Mouse (Mus musculus) lung, embryonic 14.5 days (tissue): ENCODE results near the gene Sel1l2. TPM values are rescaled to one million over a fixed set of nuclear protein-coding genes. Genes with fewer than 3 reads are reported as not detected.

Source experiments
- ATAC-seq: fragments of 200-750 bp; cut with Nextera tagmentation; 2 replicates; pipeline ENCODE4 v1.8.0; 2017; ENCODE audit warnings: mild to moderate bottlenecking, moderate TSS enrichment, moderate library complexity; ENCODE audit not compliant: insufficient read depth
- DNase-seq: peaks from one replicate; pipeline ENCODE4 v3.0.0-alpha.2; 2015
- H3K27ac ChIP-seq: fragments of 300-500 bp; sonication (generic); 2 replicates; pipeline ENCODE4 v1.5.1; 2014; ENCODE audit warnings: low read depth, mild to moderate bottlenecking, moderate library complexity
- H3K27me3 ChIP-seq: fragments of 300-500 bp; sonication (generic); 2 replicates; pipeline ENCODE4 v1.6.1; 2014; ENCODE audit warnings: low read length, control low read depth; ENCODE audit not compliant: insufficient read depth
- H3K36me3 ChIP-seq: fragments of 300-500 bp; sonication (generic); 2 replicates; pipeline ENCODE4 v1.6.1; 2014; ENCODE audit warnings: control low read depth; ENCODE audit not compliant: insufficient read depth
- H3K4me1 ChIP-seq: fragments of 300-500 bp; sonication (generic); 2 replicates; pipeline ENCODE4 v1.6.1; 2014; ENCODE audit warnings: antibody characterized with exemption, control low read depth; ENCODE audit not compliant: insufficient read depth
- H3K4me2 ChIP-seq: fragments of 300-500 bp; sonication (generic); 2 replicates; pipeline ENCODE4 v1.6.1; 2014; ENCODE audit warnings: mild to moderate bottlenecking
- H3K4me3 ChIP-seq: fragments of 300-500 bp; sonication (generic); 2 replicates; pipeline ENCODE4 v1.5.1; 2014; ENCODE audit warnings: low read depth, low read length
- H3K9ac ChIP-seq: fragments of 300-500 bp; sonication (generic); 2 replicates; pipeline ENCODE4 v1.6.1; 2014
- H3K9me3 ChIP-seq: fragments of 300-500 bp; sonication (generic); 2 replicates; pipeline ENCODE4 v1.6.1; 2016; ENCODE audit warnings: low read depth, low read length, control low read depth
- CTCF ChIP-seq: IDR thresholded peaks from 2 replicates; pipeline ENCODE4 v1.5.1; 2016; ENCODE audit warnings: antibody characterized with exemption, low read depth
- WGBS: fragments of 180-500 bp; shearing (Covaris S2); extraction: QIAGEN DNeasy Blood & Tissue Kit; methylation state at CpG from one replicate; pipeline ENCODE4 v1.1.7; 2014; 5-methylcytosine and 5-hydroxymethylcytosine counted together
- polyA plus RNA-seq: library from polyadenylated mRNA; unstranded; fragments of >200 nt; fragmentation: Nextera tagmentation; extraction: Ambion mirVana; gene quantifications from 2 replicates; pipeline ENCODE4 v1.2.1, GENCODE M21; 2014

Sel1l2 gene
- polyA plus RNA-seq, 1 experiment from 2014 or later, result not detected

DNA sequence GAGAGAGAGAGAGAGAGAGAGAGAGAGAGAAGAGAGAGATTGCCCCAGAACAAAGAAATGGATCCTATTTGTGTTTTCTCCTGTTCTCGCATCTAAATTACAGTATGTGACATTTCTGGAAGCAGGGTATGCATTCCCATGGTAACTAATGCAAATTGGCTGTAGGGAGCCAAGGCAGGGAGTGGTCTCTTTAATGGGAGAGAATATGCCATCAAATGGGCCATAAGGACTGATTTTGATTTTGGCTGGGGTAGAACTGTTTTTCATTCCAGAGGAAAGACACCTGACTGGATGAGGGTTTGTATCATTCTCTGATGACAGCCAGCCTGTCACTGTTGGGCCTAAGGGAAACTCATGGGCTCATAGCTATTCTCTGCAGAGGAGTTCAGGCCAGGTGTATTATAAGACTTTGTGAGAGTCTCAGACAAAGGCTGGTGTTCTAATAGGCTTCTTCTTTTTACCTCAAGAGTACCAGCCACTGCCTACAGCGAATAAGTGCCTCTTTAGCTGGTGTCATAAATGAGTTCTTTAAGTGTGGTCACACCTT, 133.8 kb downstream of the Sel1l2 start:
- Histone ChIP-seq H3K4me2 (no peak overlapping the region), H3K27me3 (no peaks in the 10 kb centered on the region), H3K27ac (no peak overlapping the region), H3K4me1 (no peaks in the 10 kb centered on the region), H3K36me3 (no peaks in the 10 kb centered on the region), H3K4me3 (no peak overlapping the region), H3K9me3 (no peaks in the 10 kb centered on the region), H3K9ac (no peak overlapping the region)
- ATAC-seq, result no peak
- DNase-seq, result no peak
- TF ChIP-seq CTCF, result no peak
- WGBS, result 79% methylated on average over 2 of the region's 2 CpGs

DNA sequence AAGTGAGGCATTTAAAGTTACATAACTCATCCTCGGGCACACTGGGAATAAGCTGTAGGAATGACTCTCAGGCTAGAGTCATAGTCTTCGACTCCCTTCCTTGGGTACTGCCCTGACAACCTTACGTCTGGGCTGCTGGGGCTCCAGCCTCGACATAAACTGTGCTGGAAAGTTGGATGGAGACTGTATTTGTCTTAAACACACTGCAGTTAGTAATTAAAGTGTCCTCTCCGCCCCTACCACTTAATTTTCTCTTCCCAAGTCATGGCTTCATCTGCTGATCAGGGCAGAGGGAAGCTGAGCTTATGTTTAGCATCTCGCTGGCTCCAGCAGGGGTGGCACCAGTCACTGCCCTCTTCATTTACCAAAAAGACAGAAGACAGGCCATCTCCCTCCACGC, 135.2 kb downstream of the Sel1l2 start:
- Histone ChIP-seq H3K4me2 (no peak overlapping the region), H3K27me3 (no peaks in the 10 kb centered on the region), H3K4me3 (no peak overlapping the region), H3K27ac (no peak overlapping the region), H3K36me3 (no peaks in the 10 kb centered on the region), H3K4me1 (no peaks in the 10 kb centered on the region), H3K9me3 (no peaks in the 10 kb centered on the region), H3K9ac (no peak overlapping the region)
- DNase-seq (no peak), ATAC-seq (no peak)
- TF ChIP-seq CTCF, result no peak
- WGBS, result 71% methylated on average over 7 of the region's 7 CpGs

DNA sequence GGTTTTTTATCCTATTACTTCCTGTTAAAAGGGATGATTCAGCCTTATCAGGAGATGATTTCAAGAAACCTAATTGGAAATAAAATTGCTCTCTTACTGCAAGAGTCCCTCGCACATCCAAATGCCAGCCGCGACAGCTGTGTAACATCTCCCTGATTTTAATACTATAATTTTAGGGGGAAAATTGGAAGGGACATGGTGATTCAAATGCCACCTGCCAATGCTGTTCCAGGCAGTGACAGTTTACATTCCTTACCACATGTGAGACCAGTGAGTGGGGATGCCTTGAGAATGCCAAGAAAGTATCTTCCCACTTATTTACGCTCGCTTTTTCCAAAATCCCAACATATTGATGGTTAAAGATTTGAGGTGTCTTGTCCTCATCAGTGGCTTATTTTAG, 146.4 kb downstream of the Sel1l2 start:
- Histone ChIP-seq H3K9ac (no peak overlapping the region), H3K4me1 (no peaks in the 10 kb centered on the region), H3K27me3 (no peaks in the 10 kb centered on the region), H3K36me3 (no peaks in the 10 kb centered on the region), H3K4me3 (no peak overlapping the region), H3K9me3 (no peaks in the 10 kb centered on the region), H3K4me2 (no peak overlapping the region), H3K27ac (no peak overlapping the region)
- no peak for ATAC-seq
- TF ChIP-seq CTCF, result no peak
- 92% methylated on average over 5 of the region's 5 CpGs for WGBS
- no peak for DNase-seq

DNA sequence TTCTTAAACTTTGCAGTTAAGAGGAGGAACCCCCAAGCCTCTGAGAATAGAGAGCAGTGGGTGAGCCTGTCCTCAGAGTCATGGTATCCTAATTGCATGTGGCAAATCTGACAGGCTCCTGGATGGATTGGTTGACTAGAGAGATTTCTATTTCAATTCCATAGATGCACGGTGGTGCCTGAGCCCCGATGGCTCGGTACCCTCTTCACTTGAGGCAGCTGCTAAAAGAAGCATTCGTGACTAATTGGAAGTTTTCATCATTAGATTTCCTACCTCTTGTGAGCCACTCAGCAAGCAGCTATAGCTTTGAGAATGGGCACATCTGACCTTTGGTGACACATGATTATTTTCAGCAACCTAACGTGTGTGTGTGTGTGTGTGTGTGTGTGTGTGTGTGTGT, 147.1 kb downstream of the Sel1l2 start:
- Histone ChIP-seq H3K4me3 (no peak overlapping the region), H3K27me3 (no peaks in the 10 kb centered on the region), H3K4me2 (no peak overlapping the region), H3K4me1 (no peaks in the 10 kb centered on the region), H3K9me3 (no peaks in the 10 kb centered on the region), H3K9ac (no peak overlapping the region), H3K36me3 (no peaks in the 10 kb centered on the region), H3K27ac (no peak overlapping the region)
- TF ChIP-seq CTCF, result no peak
- ATAC-seq (no peak), DNase-seq (no peak)
- 75% methylated on average over 5 of the region's 5 CpGs for whole genome bisulfite sequencing

DNA sequence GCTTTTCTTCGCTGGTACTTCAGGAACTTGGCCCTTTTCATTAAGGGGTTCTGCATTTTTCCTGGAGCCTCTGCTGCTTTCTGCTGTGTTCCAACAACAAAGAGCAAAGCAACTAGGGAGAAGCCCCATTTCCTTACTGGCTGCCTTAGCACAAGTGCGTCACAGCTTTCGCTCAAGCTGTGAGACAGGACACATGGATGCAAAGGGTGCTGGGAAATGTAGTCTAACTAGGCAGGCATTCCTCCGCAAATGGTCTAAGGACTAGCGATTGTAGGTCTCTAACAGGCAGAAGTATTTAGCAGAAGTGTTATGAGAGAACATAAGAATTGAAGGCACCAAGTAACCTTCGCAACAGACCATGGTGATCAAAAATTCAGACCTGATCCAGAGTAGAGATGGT, 152.3 kb downstream of the Sel1l2 start:
- peak; percentile 88; the same call in 1 of the 2 replicates for ATAC-seq
- DNase-seq, result peak; percentile 66
- Histone ChIP-seq H3K4me2 (no peak overlapping the region), H3K4me3 (no peak overlapping the region), H3K36me3 (no peaks in the 10 kb centered on the region), H3K27me3 (no peaks in the 10 kb centered on the region), H3K9me3 (no peaks in the 10 kb centered on the region), H3K4me1 (no peaks in the 10 kb centered on the region), H3K9ac (no peak overlapping the region), H3K27ac (no peak overlapping the region)
- no peak for TF ChIP-seq CTCF
- WGBS, result 52% methylated on average over 6 of the region's 6 CpGs

DNA sequence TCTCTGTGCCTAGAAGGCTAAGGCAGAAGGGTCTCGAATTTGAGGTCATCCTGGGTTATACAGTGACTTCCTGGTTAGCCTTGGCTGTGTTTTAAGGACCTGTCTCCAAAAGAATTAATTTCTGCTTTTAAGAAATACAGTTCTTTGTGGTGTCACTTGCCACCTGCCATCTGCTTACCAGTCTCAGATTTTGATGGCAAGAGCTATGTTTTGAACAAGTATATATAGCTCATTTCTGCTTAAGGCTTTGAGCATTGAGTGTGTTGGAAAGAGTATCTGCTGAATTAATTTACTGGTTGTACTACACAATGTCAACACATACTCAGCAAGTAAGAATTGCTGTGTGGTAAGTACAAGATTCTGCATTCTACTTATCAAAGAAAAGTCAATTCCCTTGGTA, 159.2 kb downstream of the Sel1l2 start:
- no peak for ATAC-seq

DNA sequence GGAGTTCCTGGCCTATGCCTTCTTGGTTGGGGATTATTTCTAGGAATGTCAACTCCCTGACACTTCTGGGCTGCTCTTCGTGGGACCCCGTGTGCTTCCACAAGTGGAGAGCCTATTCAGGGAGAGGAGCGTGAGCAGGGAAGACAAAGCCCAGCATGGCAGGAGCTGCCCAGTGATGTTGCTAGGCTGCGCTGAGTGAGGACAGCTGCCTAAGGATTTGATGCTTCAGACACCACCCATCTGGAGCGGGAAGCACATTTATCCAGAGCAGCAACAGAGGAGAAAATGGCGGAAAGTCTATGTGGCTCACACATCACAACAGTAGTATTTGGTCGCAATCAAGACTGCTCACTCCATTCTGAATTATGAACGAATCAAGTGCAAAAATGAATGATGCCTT, 169.2 kb downstream of the Sel1l2 start:
- H3K27me3 ChIP-seq, result no peaks in the 10 kb centered on the region
- H3K27ac ChIP-seq, result no peak overlapping the region
- H3K4me2 ChIP-seq, result no peak overlapping the region
- H3K9me3 ChIP-seq, result no peaks in the 10 kb centered on the region
- no peak for DNase-seq
- H3K36me3 ChIP-seq, result no peaks in the 10 kb centered on the region
- ATAC-seq, result no peak
- no peaks in the 10 kb centered on the region for H3K4me1 ChIP-seq
- H3K4me3 ChIP-seq, result no peak overlapping the region
- 59% methylated on average over 8 of the region's 8 CpGs for WGBS
- TF ChIP-seq CTCF, result no peak
- H3K9ac ChIP-seq, result no peak overlapping the region

More for the DNA sequence above, 159.2 kb downstream of the Sel1l2 start:
- WGBS, result 47% methylated on average over 1 of the region's 1 CpGs
- Histone ChIP-seq H3K9me3 (no peaks in the 10 kb centered on the region), H3K4me3 (no peak overlapping the region), H3K9ac (no peak overlapping the region), H3K4me2 (no peak overlapping the region), H3K36me3 (no peaks in the 10 kb centered on the region), H3K27me3 (no peaks in the 10 kb centered on the region), H3K27ac (no peak overlapping the region), H3K4me1 (no peaks in the 10 kb centered on the region)
- TF ChIP-seq CTCF, result no peak
- DNase-seq, result no peak

DNA sequence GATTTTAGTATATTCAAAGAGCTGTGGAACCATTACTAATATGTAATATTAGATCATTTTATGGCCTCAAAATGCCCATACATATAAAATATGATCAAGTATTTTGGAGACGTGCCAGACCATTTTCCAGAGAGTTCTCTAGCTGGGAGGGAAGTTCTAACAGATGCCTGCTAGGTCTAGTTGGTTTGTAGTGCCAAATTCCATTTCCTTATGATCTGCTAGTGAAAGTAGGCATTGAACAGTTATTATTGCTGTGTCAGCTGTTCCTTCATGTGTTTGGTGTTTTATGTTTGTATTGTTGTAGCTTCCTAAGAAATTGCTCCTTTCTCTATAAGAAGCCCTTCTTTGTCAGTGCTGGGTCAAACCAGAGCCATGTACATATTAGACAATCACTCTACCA, 173.5 kb downstream of the Sel1l2 start:
- WGBS, result 71% methylated on average over 1 of the region's 1 CpGs
- no peak overlapping the region for H3K4me2 ChIP-seq
- TF ChIP-seq CTCF, result no peak
- no peaks in the 10 kb centered on the region for H3K4me1 ChIP-seq
- no peaks in the 10 kb centered on the region for H3K27me3 ChIP-seq
- no peak for ATAC-seq
- peak; percentile 17 for DNase-seq
- H3K36me3 ChIP-seq, result no peaks in the 10 kb centered on the region
- H3K4me3 ChIP-seq, result no peak overlapping the region
- no peaks in the 10 kb centered on the region for H3K9me3 ChIP-seq
- no peak overlapping the region for H3K27ac ChIP-seq
- no peak overlapping the region for H3K9ac ChIP-seq
